ENCODE assay signal across 8 mouse cellular contexts in genomic region chr17:35514756-35515155, GRCm38 (mm10). TPM values are rescaled to one million over a fixed set of nuclear protein-coding genes. Genes with fewer than 3 reads are reported as not detected.
DNase-seq lines count a peak whose midpoint lies in the region; ATAC-seq lines count a peak whose summit lies in the region.

No protein-coding gene starts in this region.

- no peak for DNase-seq in heart, postnatal 4 days
- DNase-seq in ES-CJ7 (ENCODE audit: low read depth, low spot score), result peak; percentile 52
- no peak for DNase-seq in right cerebral cortex, postnatal 25 days
- no peak for DNase-seq in cerebellum, adult 18-20 months
- DNase-seq in urinary bladder, postnatal 36 days (ENCODE audit: low spot score in 2 of 2), result no peak

- H3K9ac ChIP-seq in heart, embryonic 12.5 days, result peak overlapping the region; percentile 62
- no peak overlapping the region for H3K9ac ChIP-seq in forebrain, embryonic 15.5 days (replicated peaks)
- peak overlapping the region; percentile 74 for H3K9ac ChIP-seq in liver, embryonic 16.5 days (ENCODE audit: low read depth, low read length)

- peaks cover 18% of the 10 kb centered on the region for H3K36me3 ChIP-seq in heart, embryonic 12.5 days
- H3K36me3 ChIP-seq in forebrain, embryonic 15.5 days, result no peaks in the 10 kb centered on the region
- peaks cover 17% of the 10 kb centered on the region for H3K36me3 ChIP-seq in liver, embryonic 16.5 days (ENCODE audit: control insufficient read depth, insufficient read depth)

- no peak for ATAC-seq in heart, embryonic 12.5 days (ENCODE audit: insufficient number of reproducible peaks, low FRiP score)
- ATAC-seq in forebrain, embryonic 15.5 days (replicated peaks), result no peak
- no peak for ATAC-seq in liver, embryonic 16.5 days (ENCODE audit: low read depth)

- H3K4me3 ChIP-seq in heart, embryonic 12.5 days, result 0 out of 2 replicates have a peak overlapping the region, but pooled peaks have one; percentile 64
- peak overlapping the region; percentile 59; the same call in 1 of the 2 replicates for H3K4me3 ChIP-seq in forebrain, embryonic 15.5 days
- peak overlapping the region; percentile 81 for H3K4me3 ChIP-seq in liver, embryonic 16.5 days (ENCODE audit: low read depth, low read length)

- WGBS in heart, embryonic 12.5 days, result 64% methylated on average over 6 of the region's 6 CpGs
- 70% methylated on average over 6 of the region's 6 CpGs for WGBS in forebrain, embryonic 15.5 days
- WGBS in liver, embryonic 16.5 days (ENCODE audit: insufficient replicate concordance), result 70% methylated on average over 6 of the region's 6 CpGs

- H3K27me3 ChIP-seq in heart, embryonic 12.5 days (replicated peaks), result peaks cover 4% of the 10 kb centered on the region; the same call in 1 of the 2 replicates
- no peaks in the 10 kb centered on the region for H3K27me3 ChIP-seq in forebrain, embryonic 15.5 days
- H3K27me3 ChIP-seq in liver, embryonic 16.5 days (ENCODE audit: control insufficient read depth, insufficient read depth, low read depth, low read length), result no peaks in the 10 kb centered on the region

- no peaks in the 10 kb centered on the region for H3K9me3 ChIP-seq in heart, embryonic 12.5 days (replicated peaks)
- no peaks in the 10 kb centered on the region for H3K9me3 ChIP-seq in forebrain, embryonic 15.5 days
- H3K9me3 ChIP-seq in liver, embryonic 16.5 days (replicated peaks; ENCODE audit: control insufficient read depth, low read length), result no peaks in the 10 kb centered on the region

- peaks cover 29% of the 10 kb centered on the region for H3K4me1 ChIP-seq in heart, embryonic 12.5 days (replicated peaks)
- peaks cover 30% of the 10 kb centered on the region for H3K4me1 ChIP-seq in forebrain, embryonic 15.5 days
- peaks cover 31% of the 10 kb centered on the region for H3K4me1 ChIP-seq in liver, embryonic 16.5 days (ENCODE audit: control insufficient read depth, low read depth, low read length)

- H3K4me2 ChIP-seq in heart, embryonic 12.5 days, result peak overlapping the region; percentile 71
- peak overlapping the region; percentile 72 for H3K4me2 ChIP-seq in forebrain, embryonic 15.5 days (replicated peaks)
- peak overlapping the region; percentile 80 for H3K4me2 ChIP-seq in liver, embryonic 16.5 days (ENCODE audit: low read depth, low read length)

- H3K27ac ChIP-seq in heart, embryonic 12.5 days (ENCODE audit: poor library complexity, severe bottlenecking), result no peak overlapping the region
- no peak overlapping the region for H3K27ac ChIP-seq in forebrain, embryonic 15.5 days (replicated peaks)
- H3K27ac ChIP-seq in liver, embryonic 16.5 days (ENCODE audit: low read length), result no peak overlapping the region

RNA-seq across cellular contexts. Expression of gene Tcf19, which starts 1.9 kb away (rescaled TPM):
- polyA plus RNA-seq in heart, embryonic 12.5 days (2016; fragmentation: Nextera tagmentation; extraction: Ambion mirVana), result 49.6 and 49.8 TPM in 2 replicates
- total RNA-seq in heart, postnatal 4 days (2021), result 10 to 100 TPM; 41.1 to 44.2 TPM
- polyA plus RNA-seq in forebrain, embryonic 15.5 days (2015; fragmentation: Nextera tagmentation; extraction: Ambion mirVana), result 33.6 and 36.9 TPM in 2 replicates
- polyA plus RNA-seq in liver, embryonic 16.5 days (2015; fragmentation: Nextera tagmentation; extraction: Ambion mirVana), result 39.5 and 40.2 TPM in 2 replicates

RNA-seq across cellular contexts. Expression of gene Cchcr1, which starts 2.1 kb away (rescaled TPM):
- polyA plus RNA-seq in heart, embryonic 12.5 days (2016; fragmentation: Nextera tagmentation; extraction: Ambion mirVana), result 15.9 and 17.7 TPM in 2 replicates
- total RNA-seq in heart, postnatal 4 days (2021), result 10 to 100 TPM; 11.0 to 12.5 TPM
- polyA plus RNA-seq in forebrain, embryonic 15.5 days (2015; fragmentation: Nextera tagmentation; extraction: Ambion mirVana), result 9.5 and 10.6 TPM in 2 replicates
- 7.5 and 8.2 TPM in 2 replicates for polyA plus RNA-seq in liver, embryonic 16.5 days (2015; fragmentation: Nextera tagmentation; extraction: Ambion mirVana)

RNA-seq across cellular contexts. Expression of gene Pou5f1, which starts 8.9 kb away (rescaled TPM):
- polyA plus RNA-seq in heart, embryonic 12.5 days (2016; fragmentation: Nextera tagmentation; extraction: Ambion mirVana), result not detected in 2 replicates
- total RNA-seq in heart, postnatal 4 days (2021), result not detected
- polyA plus RNA-seq in forebrain, embryonic 15.5 days (2015; fragmentation: Nextera tagmentation; extraction: Ambion mirVana), result not detected in 2 replicates
- not detected in 2 replicates for polyA plus RNA-seq in liver, embryonic 16.5 days (2015; fragmentation: Nextera tagmentation; extraction: Ambion mirVana)

RNA-seq across cellular contexts. Expression of gene Psors1c2, which starts 18.2 kb away (rescaled TPM):
- 0.39 and 0.49 TPM in 2 replicates for polyA plus RNA-seq in heart, embryonic 12.5 days (2016; fragmentation: Nextera tagmentation; extraction: Ambion mirVana)
- total RNA-seq in heart, postnatal 4 days (2021), result not detected
- 1.2 and 1.5 TPM in 2 replicates for polyA plus RNA-seq in forebrain, embryonic 15.5 days (2015; fragmentation: Nextera tagmentation; extraction: Ambion mirVana)
- polyA plus RNA-seq in liver, embryonic 16.5 days (2015; fragmentation: Nextera tagmentation; extraction: Ambion mirVana), result 0.17 and 0.19 TPM in 2 replicates

RNA-seq across cellular contexts. Expression of gene Cdsn, which starts 37.2 kb away (rescaled TPM):
- polyA plus RNA-seq in heart, embryonic 12.5 days (2016; fragmentation: Nextera tagmentation; extraction: Ambion mirVana), result 0.46 and 0.72 TPM in 2 replicates
- total RNA-seq in heart, postnatal 4 days (2021), result under 1 TPM; 0.16 to 0.26 TPM
- polyA plus RNA-seq in forebrain, embryonic 15.5 days (2015; fragmentation: Nextera tagmentation; extraction: Ambion mirVana), result 0.06 and 0.11 TPM in 2 replicates
- 0.02 TPM in 1 of 2 replicates, not detected in the other for polyA plus RNA-seq in liver, embryonic 16.5 days (2015; fragmentation: Nextera tagmentation; extraction: Ambion mirVana)
